Mouse (Mus musculus): ENCODE data around the gene Rccd1.
A peak's percentile ranks its signal among the peaks of the same experiment; 100 is the strongest.

The Rccd1 gene

DNA sequence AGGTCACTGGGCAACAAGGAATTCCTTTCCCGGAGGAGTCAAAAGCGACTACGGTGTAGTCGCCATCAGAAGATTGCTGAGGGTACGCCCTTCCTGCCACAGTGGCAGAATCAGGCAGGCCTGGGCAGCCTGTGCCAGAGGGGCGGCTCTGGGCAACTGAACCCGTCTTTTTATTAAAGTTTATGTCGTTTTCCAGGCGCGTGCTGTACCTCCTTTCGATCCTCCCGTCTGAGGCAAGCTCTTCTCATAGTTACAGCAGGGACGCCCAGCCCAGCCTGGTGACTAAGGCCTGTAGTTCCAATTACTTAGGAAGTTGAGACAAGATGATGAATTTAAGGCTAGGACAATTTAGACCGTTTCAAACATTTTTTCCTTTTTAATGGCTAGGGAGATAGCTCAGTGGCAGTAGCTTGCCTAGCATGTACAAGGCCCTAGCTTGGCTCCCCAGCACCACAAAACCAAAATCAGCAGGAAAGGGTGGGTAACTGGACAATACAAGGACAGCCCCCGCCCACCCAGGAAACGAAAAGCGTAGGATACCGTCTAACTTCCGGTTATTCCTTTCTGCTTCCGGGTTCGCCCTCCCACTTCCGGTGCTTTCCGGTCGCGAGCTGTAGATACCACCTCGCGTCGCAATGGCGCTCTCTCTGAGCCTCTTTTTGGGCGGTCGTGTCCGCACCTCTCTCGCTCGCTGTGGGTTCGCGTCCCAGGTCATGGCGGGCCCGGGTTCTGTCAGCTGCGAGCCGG lies 63.5 kb downstream of the Rccd1 start, which contains the start of gene Ngrn:
Gene Ngrn, plus strand, starts transcription at position 591 of the 747 bp plus-strand sequence.
- DNase-seq (ENCODE audit: low read depth, low spot score), result peak; percentile 89

DNA sequence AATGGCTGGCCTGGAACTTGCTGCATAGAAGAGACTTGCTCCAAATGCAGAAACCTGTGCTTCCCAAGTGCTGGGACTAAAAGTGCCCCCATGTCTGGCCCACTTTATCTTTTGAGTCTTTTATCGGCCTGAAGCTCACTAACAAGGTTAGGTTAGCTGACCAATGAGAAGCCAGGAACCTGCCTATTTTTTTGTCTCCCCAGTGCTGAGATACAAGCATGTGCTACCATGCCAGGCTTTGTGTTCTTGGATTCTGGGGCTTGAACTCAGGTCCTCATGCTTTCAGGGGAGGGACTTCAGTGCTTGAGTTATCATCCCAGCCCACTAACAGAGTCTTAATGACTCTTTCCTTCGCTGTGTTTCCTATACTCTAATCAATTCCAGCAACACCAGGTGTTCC lies 66.5 kb downstream of the Rccd1 start:
- DNase-seq (ENCODE audit: low read depth, low spot score), result no peak

DNA sequence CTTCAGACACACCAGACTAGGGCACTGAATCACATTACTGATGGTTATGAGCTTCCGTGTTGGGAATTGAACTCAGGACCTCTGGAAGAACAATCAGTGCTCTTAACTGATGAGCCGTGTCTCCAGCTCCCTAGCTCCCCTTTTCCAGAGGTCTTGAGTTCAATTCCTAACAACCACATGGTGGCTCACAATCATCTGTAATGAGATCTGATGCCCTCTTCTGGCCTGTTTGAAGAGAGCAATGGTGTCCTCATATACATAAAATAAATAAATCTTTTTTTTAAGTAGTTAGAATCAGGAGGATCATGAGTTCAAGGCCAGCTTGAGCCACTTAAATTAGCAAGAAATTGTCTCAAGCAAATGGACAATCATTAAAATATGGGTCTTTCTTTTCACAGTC lies 68.3 kb downstream of the Rccd1 start:
- peak; percentile 38 for DNase-seq (ENCODE audit: low read depth, low spot score)

DNA sequence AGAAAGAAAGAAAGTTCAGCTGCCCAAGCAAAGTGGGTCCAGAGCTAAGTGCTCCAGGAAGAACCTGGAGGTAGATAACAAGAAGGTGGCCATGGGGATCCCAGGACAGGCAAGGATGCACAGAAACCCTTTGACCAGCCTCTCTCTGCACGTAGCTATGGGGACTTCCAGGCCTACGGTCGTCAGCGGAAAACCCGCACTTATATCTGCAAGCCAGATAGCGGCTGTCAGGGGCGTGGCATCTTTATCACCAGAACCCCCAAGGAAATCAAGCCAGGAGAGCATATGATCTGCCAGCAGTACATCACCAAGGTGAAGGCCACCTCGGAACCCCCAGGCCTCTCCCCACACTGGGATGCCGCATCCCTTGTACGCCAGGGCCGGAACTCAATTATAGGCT lies 71.4 kb downstream of the Rccd1 start:
- no peak for DNase-seq (ENCODE audit: low read depth, low spot score)

DNA sequence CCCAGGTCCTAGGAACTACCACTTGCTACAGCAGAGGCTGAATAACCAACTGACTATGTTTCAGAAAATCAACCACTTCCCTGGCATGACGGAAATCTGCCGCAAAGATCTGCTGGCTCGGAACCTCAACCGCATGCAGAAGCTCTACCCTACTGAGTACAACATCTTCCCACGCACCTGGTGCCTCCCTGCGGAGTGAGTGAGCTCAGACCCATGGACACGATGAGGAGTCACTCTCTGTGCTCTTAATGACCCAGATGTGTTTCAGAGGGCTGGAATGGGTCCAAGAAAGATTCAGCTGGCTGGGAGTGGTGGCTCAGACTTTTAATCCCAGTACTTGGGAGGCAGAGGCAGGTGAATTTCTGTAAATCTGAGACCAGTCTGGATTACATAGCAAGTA lies 71.8 kb downstream of the Rccd1 start:
- DNase-seq (ENCODE audit: low read depth, low spot score), result no peak

DNA sequence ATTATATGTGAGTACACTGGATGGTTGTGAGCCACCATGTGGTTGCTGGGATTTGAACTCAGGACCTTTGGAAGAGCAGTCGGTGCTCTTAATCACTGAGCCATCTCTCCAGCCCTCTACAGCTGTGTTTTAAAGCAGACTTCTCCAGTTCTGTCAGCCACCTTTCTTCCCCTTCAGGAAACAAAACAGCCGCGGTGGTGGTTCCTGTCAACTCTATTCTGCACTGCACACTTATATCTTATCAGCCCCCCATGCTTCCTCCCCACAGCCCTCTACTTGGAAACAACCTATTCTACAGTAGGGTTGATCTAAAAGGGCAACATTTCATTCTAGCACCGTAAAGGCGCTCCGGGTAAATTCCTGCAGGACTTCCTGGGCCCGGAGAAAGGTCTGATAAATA lies 77.4 kb downstream of the Rccd1 start:
- DNase-seq (ENCODE audit: low read depth, low spot score), result no peak

DNA sequence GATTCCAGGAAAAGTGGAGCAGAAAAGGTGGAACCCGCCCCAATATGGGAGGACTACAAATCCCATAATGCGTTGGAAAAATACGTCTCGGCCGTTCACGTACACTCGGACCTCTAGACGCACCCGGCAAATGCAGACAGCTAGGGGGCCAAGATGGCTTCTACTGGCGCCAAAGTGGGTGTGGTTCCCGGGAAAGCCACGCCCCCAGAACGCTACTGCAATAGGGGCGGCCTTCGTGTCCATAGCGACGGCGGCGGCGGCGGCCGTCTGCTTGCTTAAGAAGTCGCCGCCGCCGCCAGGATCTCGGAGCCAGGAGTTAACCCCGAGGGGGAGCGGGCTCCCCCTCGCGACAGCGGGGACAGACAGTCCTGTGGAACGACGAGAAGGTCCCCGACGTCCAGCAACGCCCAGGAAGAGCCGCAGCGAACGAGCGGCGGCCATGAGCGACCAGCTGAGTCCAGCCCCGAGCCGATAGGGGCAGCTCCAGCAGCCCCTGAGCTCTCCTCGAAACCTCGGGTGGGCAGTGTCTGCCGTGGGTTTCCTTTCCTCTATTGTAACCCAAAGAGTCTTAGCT lies 78.0 kb downstream of the Rccd1 start, which contains the start of gene Ttll13:
Gene Ttll13, plus strand, starts transcription at position 229 of the 574 bp plus-strand sequence.
- DNase-seq (ENCODE audit: low read depth, low spot score), result peak; percentile 97

DNA sequence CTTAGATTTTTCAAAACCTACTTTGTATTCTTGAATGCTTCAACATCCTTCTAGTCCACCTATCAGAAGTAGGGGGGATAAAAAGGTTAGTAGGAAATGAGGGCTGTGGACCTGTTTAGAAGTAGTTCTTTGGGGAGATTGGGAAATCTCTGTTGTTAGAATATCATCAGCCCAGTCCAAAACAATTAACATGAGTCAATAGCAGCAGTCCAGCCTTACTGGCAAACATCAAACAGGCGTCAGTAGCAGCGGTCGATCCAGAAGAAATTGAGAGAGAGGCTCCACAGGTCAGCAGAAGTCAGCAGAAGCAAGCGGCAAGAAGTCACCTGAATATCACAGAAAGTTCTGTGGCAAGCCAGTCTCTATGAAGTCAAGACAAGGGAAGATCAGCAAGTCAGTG lies 79.4 kb downstream of the Rccd1 start:
- DNase-seq (ENCODE audit: low read depth, low spot score), result no peak

Measured in A20 (cell line).